Mouse (Mus musculus): ENCODE data around the gene Nubp2.

The Nubp2 gene

GRCm38 (mm10) chr17:24861785-24862184 is 24.4 kb downstream of the Nubp2 start:
- no peak for DNase-seq (ENCODE audit: low spot score in 2 of 2)

- no peak for DNase-seq (ENCODE audit: low spot score in 2 of 2)
Measured at GRCm38 (mm10) chr17:24860076-24860475, 26.1 kb downstream of the Nubp2 start.

DNA sequence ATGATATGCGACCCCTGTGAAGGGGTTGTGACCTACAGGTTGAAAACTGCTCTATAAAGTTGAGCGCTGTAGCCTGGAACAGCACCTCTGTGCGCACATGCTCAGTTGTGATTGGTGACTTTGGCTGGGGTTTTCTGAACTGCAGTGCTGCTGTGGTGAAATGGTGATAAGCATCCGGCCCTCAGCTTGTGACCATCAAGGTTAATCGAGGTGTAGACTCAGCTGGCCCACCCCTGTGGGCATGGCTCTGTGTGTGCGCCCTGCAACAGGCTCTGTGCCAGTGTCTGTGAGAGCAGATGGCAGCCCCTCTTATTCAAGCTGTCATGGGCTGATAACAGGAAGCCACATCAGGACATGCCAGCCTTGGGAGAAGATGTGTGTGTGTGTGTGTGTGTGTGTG is 27.2 kb downstream of the Nubp2 start:
- DNase-seq (ENCODE audit: low spot score in 2 of 2) = no peak

DNA sequence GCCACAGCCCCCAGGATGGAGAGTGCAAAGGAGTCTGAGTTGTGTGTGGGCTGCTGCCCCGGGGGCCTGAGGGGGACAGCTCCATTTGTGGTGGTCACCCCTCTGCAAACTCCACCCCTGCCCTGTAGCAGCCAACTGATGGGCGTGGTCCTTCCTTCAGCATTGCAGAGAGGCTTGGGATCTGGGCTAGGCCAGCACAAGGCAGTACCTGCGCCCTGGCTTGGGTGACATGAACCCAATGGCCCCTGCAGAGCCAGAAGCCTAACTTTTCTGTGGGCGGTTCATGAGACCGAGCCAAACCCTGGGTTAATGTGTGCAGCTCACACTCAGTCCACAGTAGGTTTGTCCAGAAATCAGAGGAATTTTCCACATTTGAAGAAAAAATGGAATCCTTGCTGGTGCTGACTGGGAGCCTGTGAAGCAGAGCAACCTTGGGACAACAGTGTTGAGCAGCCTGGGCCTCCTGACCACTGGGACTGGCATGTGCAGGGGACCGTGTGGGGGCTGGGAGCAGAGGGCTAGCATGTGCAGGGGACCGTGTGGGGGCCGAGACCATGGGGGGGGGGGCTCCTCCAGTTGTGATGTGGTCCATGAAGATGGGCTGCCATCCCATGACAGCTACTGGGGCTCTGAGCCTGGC is 28.2 kb downstream of the Nubp2 start:
- DNase-seq (ENCODE audit: low spot score in 2 of 2) = no peak

DNA sequence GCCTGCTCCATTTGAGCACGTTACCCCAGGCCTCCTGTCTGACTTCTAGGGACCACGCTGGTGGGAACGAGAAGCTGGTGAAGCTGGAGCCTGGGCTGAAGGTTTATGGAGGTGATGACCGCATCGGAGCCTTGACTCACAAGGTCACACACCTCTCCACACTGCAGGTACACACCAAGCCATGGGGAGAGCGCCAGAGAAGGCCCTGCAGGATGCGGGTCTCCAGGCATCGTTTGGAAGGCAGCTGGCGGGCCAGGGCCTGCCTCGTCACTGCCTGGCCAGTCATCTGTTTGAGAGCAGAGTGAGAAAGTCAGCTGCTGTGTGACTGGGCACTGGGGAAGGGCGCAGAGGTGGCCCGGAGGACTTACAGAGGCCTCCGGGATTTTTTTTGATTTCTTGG is 29.6 kb downstream of the Nubp2 start:
- DNase-seq (ENCODE audit: low spot score in 2 of 2) = no peak

DNA sequence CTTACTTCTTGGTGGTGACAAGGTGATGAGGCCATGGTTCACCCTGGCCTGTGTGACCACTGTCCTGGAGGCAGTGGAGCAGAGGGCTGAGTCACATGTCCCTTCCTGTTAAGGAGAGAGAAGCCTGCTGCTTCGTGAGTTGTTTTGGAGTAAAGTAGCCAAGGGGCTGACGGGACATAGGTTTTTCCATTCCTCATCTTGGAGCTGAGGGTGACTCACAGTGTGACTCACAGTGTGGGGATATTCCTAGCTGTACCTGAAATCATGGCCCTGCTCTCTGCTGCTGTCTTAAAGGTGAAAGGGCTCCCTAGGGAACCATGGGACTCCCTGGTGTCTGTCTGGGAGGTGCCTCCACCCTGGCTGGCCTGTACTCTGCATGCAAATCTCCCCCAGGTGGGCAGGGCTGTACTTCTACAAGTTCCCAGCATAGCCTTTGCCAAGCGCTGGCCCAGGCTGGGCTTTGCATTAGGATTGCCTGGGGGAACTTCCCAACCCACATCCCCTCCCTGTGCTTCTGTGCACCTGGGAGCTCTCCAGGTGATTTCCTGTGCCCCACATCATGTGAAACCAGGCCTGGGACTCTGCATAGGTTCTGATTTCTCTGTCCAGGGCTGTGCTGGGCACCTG is 30.2 kb downstream of the Nubp2 start:
- DNase-seq (ENCODE audit: low spot score in 2 of 2) = no peak

DNA sequence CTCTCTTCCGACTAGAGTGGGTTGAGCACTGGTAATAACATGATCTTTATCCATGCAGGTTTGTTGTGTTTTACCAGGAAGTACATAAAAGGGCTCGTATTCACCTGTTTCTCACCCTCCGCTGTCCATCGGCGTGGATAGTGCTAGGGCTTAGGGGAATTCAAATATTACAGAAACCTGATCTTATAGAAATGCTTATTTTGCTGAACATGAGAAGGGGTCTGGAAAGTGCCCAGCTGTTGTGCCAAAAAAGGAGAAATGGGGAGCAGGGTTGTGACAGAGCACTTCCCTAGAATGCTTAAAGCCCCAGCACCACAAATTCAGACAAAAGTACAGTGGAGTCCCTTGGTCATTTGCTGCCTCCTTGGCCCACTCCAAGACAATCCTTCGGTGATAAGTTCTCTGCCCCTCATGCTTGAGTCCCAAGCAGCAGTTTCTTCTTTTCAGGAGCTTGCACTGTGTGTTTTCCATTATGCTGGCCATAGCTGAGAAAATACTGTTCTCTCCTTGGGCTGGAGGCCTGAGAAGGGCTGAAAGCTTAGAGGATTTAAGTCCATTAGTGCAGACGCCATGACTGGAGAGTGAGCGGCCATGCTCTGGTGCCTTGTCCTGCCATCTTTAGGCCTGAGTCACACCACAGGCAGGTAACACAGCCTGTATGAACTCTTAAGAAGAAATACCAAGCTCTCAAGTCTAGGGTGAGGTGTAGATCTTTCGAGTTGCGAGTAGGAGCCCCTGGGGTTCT is 34.6 kb downstream of the Nubp2 start:
- no peak for DNase-seq (ENCODE audit: low spot score in 2 of 2)

DNA sequence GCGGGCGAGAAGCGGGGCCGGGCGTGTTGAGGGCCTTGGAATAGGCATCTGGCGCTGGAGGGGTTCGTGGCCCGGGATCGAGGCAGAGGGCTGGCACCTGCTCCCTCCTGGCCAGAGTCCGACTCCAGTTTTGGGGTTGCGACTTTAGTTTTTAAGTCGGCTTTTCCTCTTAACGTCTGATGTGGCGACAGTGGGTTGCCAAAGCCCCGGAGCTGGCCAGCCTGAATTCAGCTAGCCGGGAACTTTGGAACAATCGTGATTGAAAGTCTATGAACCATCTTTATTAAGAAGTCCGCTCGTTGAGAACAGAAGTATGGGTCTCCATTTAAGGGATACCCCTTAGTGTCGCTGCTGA is 35.4 kb downstream of the Nubp2 start:
- no peak for DNase-seq (ENCODE audit: low spot score in 2 of 2)

- peak; percentile 97 to 98 for DNase-seq (ENCODE audit: low spot score in 2 of 2)
Measured at GRCm38 (mm10) chr17:24850065-24850772, 35.9 kb downstream of the Nubp2 start, which contains the start of gene Fahd1. Fahd1 (minus strand) TSS chr17:24850364.

DNA sequence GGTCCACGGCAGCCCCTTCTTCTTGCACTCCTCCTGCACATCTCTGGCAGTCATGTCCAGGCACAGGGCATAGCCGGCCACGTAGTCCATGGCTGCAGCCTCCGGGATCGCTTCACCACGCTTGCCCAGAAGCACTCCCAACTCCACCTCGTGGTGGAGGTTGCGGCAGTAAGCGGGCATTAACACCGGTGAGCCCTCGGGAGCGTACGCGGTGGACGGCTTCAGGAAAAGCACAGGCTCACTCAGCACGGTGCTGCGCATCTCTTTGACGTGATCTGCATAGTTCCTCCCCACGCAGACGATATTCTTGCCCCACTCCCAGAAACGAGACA is 36.5 kb downstream of the Nubp2 start:
- no peak for DNase-seq (ENCODE audit: low spot score in 2 of 2)

DNA sequence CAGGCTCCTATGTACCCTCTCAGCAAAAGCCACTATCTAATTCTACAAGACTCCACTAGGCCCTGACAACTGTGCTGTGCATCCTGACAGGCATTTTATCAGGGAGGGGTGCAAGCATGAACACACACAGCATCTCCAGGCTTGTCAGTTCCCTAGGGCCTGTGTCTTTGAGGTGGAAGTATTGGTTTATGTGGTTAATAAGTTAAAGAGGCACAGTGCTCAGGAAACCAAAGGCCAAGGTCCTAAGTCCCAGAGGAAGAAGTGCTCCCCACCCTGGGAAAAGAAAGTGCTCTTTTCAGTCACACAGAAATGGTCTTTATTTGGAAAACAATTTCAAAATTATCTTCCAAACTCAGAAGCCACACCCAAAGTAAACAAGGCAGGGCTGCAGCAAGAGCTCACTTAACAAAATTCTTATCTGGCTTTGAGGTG is 37.5 kb downstream of the Nubp2 start:
- DNase-seq (ENCODE audit: low spot score in 2 of 2) = no peak

GRCm38 (mm10) chr17:24847386-24847785 is 38.8 kb downstream of the Nubp2 start:
- DNase-seq (ENCODE audit: low spot score in 2 of 2) = no peak

- DNase-seq (ENCODE audit: low spot score in 2 of 2) = no peak
Measured at GRCm38 (mm10) chr17:24844525-24844924, 41.6 kb downstream of the Nubp2 start.

GRCm38 (mm10) chr17:24842631-24843030 is 43.5 kb downstream of the Nubp2 start:
- no peak for DNase-seq (ENCODE audit: low spot score in 2 of 2)

DNA sequence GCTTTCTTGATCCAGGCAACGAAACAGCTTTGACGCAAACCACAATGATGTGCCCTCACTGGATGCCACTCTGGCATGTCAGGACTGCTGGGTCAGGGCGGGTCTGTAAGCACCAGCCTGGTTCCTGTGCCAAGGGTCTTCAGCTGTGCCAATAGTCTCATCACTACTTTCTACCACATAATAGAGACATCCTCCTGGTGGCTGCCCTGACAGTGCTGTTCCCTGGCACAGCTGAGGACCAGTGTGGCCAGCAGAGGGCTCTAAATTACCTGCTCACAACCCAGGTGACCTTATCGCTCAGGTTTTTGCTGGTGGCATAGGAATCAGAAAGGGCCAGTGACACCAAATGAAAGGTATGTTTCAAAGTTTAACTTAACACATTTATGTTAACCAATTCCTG is 45.0 kb downstream of the Nubp2 start:
- no peak for DNase-seq (ENCODE audit: low spot score in 2 of 2)

GRCm38 (mm10) chr17:24840341-24840740 is 45.8 kb downstream of the Nubp2 start:
- no peak for DNase-seq (ENCODE audit: low spot score in 2 of 2)

- DNase-seq (ENCODE audit: low spot score in 2 of 2) = no peak
Measured at GRCm38 (mm10) chr17:24839842-24840241, 46.3 kb downstream of the Nubp2 start, which contains the start of gene Hagh. Hagh (plus strand) TSS chr17:24840143.

Measured in heart, adult 9 months (tissue).